Mouse (Mus musculus) lung, postnatal 10 days (tissue): Measurements from ENCODE around the gene Fbxl18.
A peak's percentile ranks its signal among the peaks of the same experiment; 100 is the strongest.

Experiments
- DNase-seq: peaks from one replicate; pipeline ENCODE4 v3.0.0; 2021

The Fbxl18 gene

GRCm38 (mm10) chr5:142912739-142913138 is 17.5 kb upstream of the Fbxl18 start:
- no peak for DNase-seq

GRCm38 (mm10) chr5:142912320-142912719 is 17.1 kb upstream of the Fbxl18 start:
- no peak for DNase-seq

- no peak for DNase-seq
These were observed 16.4 kb upstream of the Fbxl18 start for GRCm38 (mm10) chr5:142911629-142912028.

- peak; percentile 81 for DNase-seq
These were observed 14.5 kb upstream of the Fbxl18 start for GRCm38 (mm10) chr5:142909576-142910278.

- peak; percentile 46 for DNase-seq
These were observed 13.8 kb upstream of the Fbxl18 start for GRCm38 (mm10) chr5:142908941-142909575.

- DNase-seq, result peak; percentile 83
These were observed 12.8 kb upstream of the Fbxl18 start for GRCm38 (mm10) chr5:142907803-142908559.

GRCm38 (mm10) chr5:142907048-142907802 is 12.0 kb upstream of the Fbxl18 start:
- peak; percentile 92 for DNase-seq

GRCm38 (mm10) chr5:142906532-142907047 is 11.4 kb upstream of the Fbxl18 start, which contains the start of gene Actb:
Actb (minus strand) TSS chr5:142906754.
- peak; percentile 97 for DNase-seq

- peak; percentile 99 for DNase-seq
These were observed 10.7 kb upstream of the Fbxl18 start for GRCm38 (mm10) chr5:142905725-142906531.

- no peak for DNase-seq
These were observed 9.9 kb upstream of the Fbxl18 start for GRCm38 (mm10) chr5:142905038-142905695.

GRCm38 (mm10) chr5:142904208-142905037 is 9.2 kb upstream of the Fbxl18 start:
- no peak for DNase-seq

GRCm38 (mm10) chr5:142903470-142904207 is 8.4 kb upstream of the Fbxl18 start:
- no peak for DNase-seq

GRCm38 (mm10) chr5:142902506-142903314 is 7.5 kb upstream of the Fbxl18 start:
- DNase-seq, result no peak

- DNase-seq, result no peak
These were observed 6.8 kb upstream of the Fbxl18 start for GRCm38 (mm10) chr5:142901846-142902505.

GRCm38 (mm10) chr5:142901355-142901802 is 6.2 kb upstream of the Fbxl18 start:
- peak; percentile 78 for DNase-seq

- no peak for DNase-seq
These were observed 5.4 kb upstream of the Fbxl18 start for GRCm38 (mm10) chr5:142900651-142901050.

GRCm38 (mm10) chr5:142899932-142900533 is 4.8 kb upstream of the Fbxl18 start:
- no peak for DNase-seq
